Mouse (Mus musculus) heart, adult 2 months (tissue): Measurements from ENCODE around the gene Zfp969. TPM values are rescaled to one million over a fixed set of nuclear protein-coding genes. Genes with fewer than 3 reads are reported as not detected.
"Not testable (repeated sequence)": the region's sequence is repeated elsewhere in the genome, so short reads cannot be mapped to it uniquely, and the experiment has no call there.

Experiments used
- DNase-seq, 2 experiments: peaks; one replicate each; pipeline ENCODE4 v3.0.0; 2021
- H3K27ac ChIP-seq: fragments of 200-600 bp; 2 replicates; pipeline ENCODE4 v1.8.1; 2022
- H3K27me3 ChIP-seq: fragments of 200-500 bp; 2 replicates; pipeline ENCODE4 v1.6.1; 2012; ENCODE audit warnings: mild to moderate bottlenecking, low read length, inconsistent platforms, mixed read lengths; ENCODE audit not compliant: control insufficient read depth, insufficient read depth
- H3K36me3 ChIP-seq: fragments of 200-500 bp; 2 replicates; pipeline ENCODE4 v1.6.1; 2012; ENCODE audit warnings: low read length, inconsistent platforms; ENCODE audit not compliant: control insufficient read depth, insufficient read depth
- H3K4me1 ChIP-seq: fragments of 200-500 bp; 2 replicates; pipeline ENCODE4 v1.6.1; 2011; ENCODE audit warnings: low read length; ENCODE audit not compliant: control insufficient read depth, insufficient read depth
- H3K4me3 ChIP-seq: fragments of 200-600 bp; 2 replicates; pipeline ENCODE4 v1.8.1; 2022
- H3K79me2 ChIP-seq: fragments of 200-500 bp; replicated peaks from 2 replicates; pipeline ENCODE4 v1.6.1; 2012; ENCODE audit warnings: mild to moderate bottlenecking, inconsistent platforms, low read length, moderate library complexity, mixed read lengths; ENCODE audit not compliant: control insufficient read depth, insufficient read depth
- H3K9ac ChIP-seq: fragments of 200-500 bp; 2 replicates; pipeline ENCODE4 v1.6.1; 2012; ENCODE audit warnings: low read depth, mild to moderate bottlenecking, control low read depth, inconsistent platforms, low read length, mixed read lengths
- WGBS: fragments of 180-500 bp; shearing (Covaris S2); methylation state at CpG from one replicate; pipeline ENCODE4 v1.1.7; 2018; 5-methylcytosine and 5-hydroxymethylcytosine counted together
- intact Hi-C: fragments of 180-260 bp; cut with DNase I; formaldehyde crosslinking; loops from one replicate; pipeline ENCODE4 v1.15.1; 2025
- long read RNA-seq: library from polyadenylated mRNA; stranded (forward); transcript quantifications from one replicate; pipeline ENCODE4 v2.0.0, GENCODE M21; 2021
- polyA plus RNA-seq: library from polyadenylated mRNA; depleted of rRNA; stranded (reverse); fragments of >200 nt; gene quantifications from 2 replicates; pipeline ENCODE4 v1.2.3, GENCODE M21; 2012; rRNA removed
- total RNA-seq, 2 experiments: library from RNA; stranded (reverse); gene quantifications; 2 replicates each; pipeline ENCODE4 v1.2.3; 2021

The Zfp969 gene
- total RNA-seq (1 to 10 TPM in 1 of 2 experiments, not detected in 1; 4.3 TPM), polyA plus RNA-seq (not detected in 2 replicates)
- long read RNA-seq, partial matches to known transcripts = 0 of 2 reads
- long read RNA-seq, other reads (novel, unspliced or antisense) = 2 of 2 reads

GRCm38 (mm10) chr2:175703546-175703945, at the start of gene Zfp969:
TSS of gene Zfp969 (minus strand) at chr2:175703646.
- intact Hi-C loops, H3K4me1 ChIP-seq, H3K27ac ChIP-seq, H3K36me3 ChIP-seq, H3K79me2 ChIP-seq, H3K4me3 ChIP-seq, H3K27me3 ChIP-seq, DNase-seq, H3K9ac ChIP-seq: not testable (repeated sequence)
- WGBS = no CpG with 5 or more reads among the region's 9 CpGs

- H3K36me3 ChIP-seq, H3K4me1 ChIP-seq, H3K9ac ChIP-seq, H3K4me3 ChIP-seq, H3K27me3 ChIP-seq, DNase-seq, H3K79me2 ChIP-seq, H3K27ac ChIP-seq, intact Hi-C loops: not testable (repeated sequence)
- WGBS = no CpG with 5 or more reads among the region's 2 CpGs
These were observed 37.8 kb upstream of the Zfp969 start, which contains the start of gene Gm2007 for GRCm38 (mm10) chr2:175741237-175741636. TSS of gene Gm2007 (plus strand) at chr2:175741537.

- no CpG with 5 or more reads among the region's 2 CpGs for whole genome bisulfite sequencing
- intact Hi-C loops, H3K4me3 ChIP-seq: not testable (repeated sequence)
These were observed 59.8 kb downstream of the Zfp969 start, which contains the start of gene Gm11007 for GRCm38 (mm10) chr2:175643678-175644077. TSS of gene Gm11007 (plus strand) at chr2:175643978.

More at GRCm38 (mm10) chr2:175643678-175644077, 59.8 kb downstream of the Zfp969 start, which contains the start of gene Gm11007:
- not testable (repeated sequence) for H3K27me3 ChIP-seq, H3K27ac ChIP-seq, H3K36me3 ChIP-seq, H3K9ac ChIP-seq, DNase-seq, H3K4me1 ChIP-seq, H3K79me2 ChIP-seq

Other genes with a start within 250 kb of the Zfp969 start
- gene Zfp965, start 233.7 kb downstream of the Zfp969 start, total RNA-seq = 1 to 10 TPM; 5.3 to 5.4 TPM
- gene Zfp965, start 233.7 kb downstream of the Zfp969 start, polyA plus RNA-seq = 1.2 and 3.0 TPM in 2 replicates
- gene Gm11007, start 59.7 kb downstream of the Zfp969 start, total RNA-seq = not detected
- gene Gm11007, start 59.7 kb downstream of the Zfp969 start, polyA plus RNA-seq = not detected in 2 replicates
- gene Gm2007, start 37.9 kb upstream of the Zfp969 start, total RNA-seq = not detected
- not detected in 2 replicates for gene Gm2007, start 37.9 kb upstream of the Zfp969 start, polyA plus RNA-seq
- gene Gm14288, start 97.4 kb upstream of the Zfp969 start, total RNA-seq = 10 to 100 TPM; 18.0 to 21.0 TPM
- 1.2 and 4.0 TPM in 2 replicates for gene Gm14288, start 97.4 kb upstream of the Zfp969 start, polyA plus RNA-seq
- 10 to 100 TPM; 16.1 to 16.9 TPM for gene Gm6710, start 165.6 kb upstream of the Zfp969 start, total RNA-seq
- 0.59 and 1.6 TPM in 2 replicates for gene Gm6710, start 165.6 kb upstream of the Zfp969 start, polyA plus RNA-seq
- gene Zfp966, start 227.5 kb upstream of the Zfp969 start, total RNA-seq = 10 to 100 TPM; 13.3 to 16.8 TPM
- gene Zfp966, start 227.5 kb upstream of the Zfp969 start, polyA plus RNA-seq = 0.86 and 1.6 TPM in 2 replicates